Mouse (Mus musculus): Measurements from ENCODE around the gene Arpc4.

GRCm38 (mm10) chr6:113334216-113334615, 43.7 kb upstream of the Arpc4 start:
- TF ChIP-seq CTCF (IDR thresholded peaks at IDR 0.05; ENCODE audit: low read depth) (no peak), EP300 (IDR thresholded peaks at IDR 0.05; ENCODE audit: low read depth) (no peak)

Measured in heart, postnatal 0 days (tissue).